Mouse (Mus musculus): ENCODE measurements around the gene Etl4. TPM values are rescaled to one million over a fixed set of nuclear protein-coding genes. Genes with fewer than 3 reads are reported as not detected.
A peak's percentile ranks its signal among the peaks of the same experiment; 100 is the strongest.

Etl4 gene
- total RNA-seq, 1 experiment = 50.8 TPM

DNA sequence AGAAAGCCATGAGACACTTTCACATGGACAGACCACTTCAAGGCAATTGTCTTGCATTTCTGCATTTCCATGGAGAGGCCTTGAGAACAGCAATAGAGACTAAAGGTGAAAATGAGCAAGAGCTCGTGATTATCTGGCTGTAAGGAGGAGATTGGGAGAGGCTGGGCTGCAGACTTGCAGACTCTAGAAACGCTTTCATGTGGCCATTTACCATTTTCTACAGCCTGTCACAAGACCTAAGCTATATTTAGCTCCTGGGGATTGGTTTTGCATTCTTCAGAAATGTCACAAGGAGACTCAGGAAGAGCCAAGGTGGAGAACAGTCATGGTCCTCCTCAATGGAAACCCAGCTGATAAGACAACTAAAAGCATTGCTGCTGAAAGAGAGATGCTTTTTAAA lies 801.4 kb downstream of the Etl4 start:
- no peak for TF ChIP-seq ZNF384 (IDR thresholded peaks at IDR 0.05; ENCODE audit: low read depth, low read length)
- no peak for TF ChIP-seq HCFC1 (IDR thresholded peaks at IDR 0.05; ENCODE audit: borderline replicate concordance, insufficient read depth, low read length)
- no peak for TF ChIP-seq MAFK (IDR thresholded peaks at IDR 0.05; ENCODE audit: insufficient read depth, low read depth, low read length)
- no peak for TF ChIP-seq ZC3H11A (IDR thresholded peaks at IDR 0.05; ENCODE audit: borderline replicate concordance, low read depth, low read length)
- TF ChIP-seq CHD2 (IDR thresholded peaks at IDR 0.05; ENCODE audit: low read depth, low read length) = no peak
- Histone ChIP-seq H3K4me3 (ENCODE audit: insufficient read depth in 1 of 2, low read depth in 1 of 2, low read length in 2 of 2, poor library complexity in 1 of 2, severe bottlenecking in 1 of 2) (no peak overlapping the region), H3K9ac (ENCODE audit: insufficient read depth, low read depth, low read length, poor library complexity, severe bottlenecking) (no peak overlapping the region), H3K27ac (ENCODE audit: insufficient read depth, low read depth, low read length, poor library complexity, severe bottlenecking) (no peak overlapping the region), H3K9me3 (ENCODE audit: control insufficient read depth, insufficient read depth, low read depth, low read length) (no peaks in the 10 kb centered on the region), H3K36me3 (ENCODE audit: control insufficient read depth, insufficient read depth, low read length, poor library complexity, severe bottlenecking) (peaks cover 16% of the 10 kb centered on the region), H3K4me1 (ENCODE audit: control insufficient read depth in 2 of 2, insufficient read depth in 2 of 2, low read length in 2 of 2, poor library complexity in 1 of 2) (no peaks in the 10 kb centered on the region)
- DNase-seq (ENCODE audit: low read depth, low spot score) = no peak
- in situ Hi-C loops (cut with MboI; ENCODE audit: low sequenced_read_pairs in 2 of 2, unreplicated experiment in 2 of 2) = no loop called here

DNA sequence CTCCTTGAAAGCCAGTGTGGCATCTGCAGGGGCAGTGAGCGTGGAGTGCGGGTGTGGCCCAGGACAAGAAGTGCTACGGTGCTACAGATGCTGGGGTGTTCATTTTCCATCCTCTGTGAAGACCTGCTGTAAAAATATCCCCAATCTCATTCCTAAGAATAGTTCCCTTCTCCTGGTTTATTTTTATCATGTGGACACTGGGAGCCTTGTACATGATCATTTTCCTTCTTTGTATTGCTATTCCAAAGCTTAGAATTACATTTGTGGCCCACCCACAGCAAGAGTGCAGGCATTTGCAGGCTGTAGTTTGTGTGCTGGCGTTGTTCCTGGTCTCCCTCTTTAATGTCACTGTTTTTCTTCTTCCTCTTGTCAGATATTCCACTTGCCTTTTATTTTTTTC lies 809.5 kb downstream of the Etl4 start:
- no peak for TF ChIP-seq HCFC1 (IDR thresholded peaks at IDR 0.05; ENCODE audit: borderline replicate concordance, insufficient read depth, low read length)
- H3K27ac ChIP-seq (ENCODE audit: insufficient read depth, low read depth, low read length, poor library complexity, severe bottlenecking) = no peak overlapping the region
- no peak overlapping the region for H3K4me3 ChIP-seq (ENCODE audit: insufficient read depth in 1 of 2, low read depth in 1 of 2, low read length in 2 of 2, poor library complexity in 1 of 2, severe bottlenecking in 1 of 2)
- peaks cover 7 to 18% of the 10 kb centered on the region in 2 experiments for H3K4me1 ChIP-seq (ENCODE audit: control insufficient read depth in 2 of 2, insufficient read depth in 2 of 2, low read length in 2 of 2, poor library complexity in 1 of 2)
- peaks cover 2% of the 10 kb centered on the region; the same call in 1 of the 2 replicates for H3K36me3 ChIP-seq (ENCODE audit: control insufficient read depth, insufficient read depth, low read length, poor library complexity, severe bottlenecking)
- no peak for DNase-seq (ENCODE audit: low read depth, low spot score)
- in situ Hi-C loops (cut with MboI; ENCODE audit: low sequenced_read_pairs in 2 of 2, unreplicated experiment in 2 of 2) = no loop called here
- H3K9ac ChIP-seq (ENCODE audit: insufficient read depth, low read depth, low read length, poor library complexity, severe bottlenecking) = no peak overlapping the region
- no peaks in the 10 kb centered on the region for H3K9me3 ChIP-seq (ENCODE audit: control insufficient read depth, insufficient read depth, low read depth, low read length)

GRCm38 (mm10) chr2:20721098-20721497 lies 811.5 kb downstream of the Etl4 start:
- Histone ChIP-seq H3K36me3 (ENCODE audit: control insufficient read depth, insufficient read depth, low read length, poor library complexity, severe bottlenecking) (no peaks in the 10 kb centered on the region; the same call in 1 of the 2 replicates), H3K9ac (ENCODE audit: insufficient read depth, low read depth, low read length, poor library complexity, severe bottlenecking) (no peak overlapping the region), H3K4me3 (ENCODE audit: insufficient read depth in 1 of 2, low read depth in 1 of 2, low read length in 2 of 2, poor library complexity in 1 of 2, severe bottlenecking in 1 of 2) (no peak overlapping the region), H3K4me1 (ENCODE audit: control insufficient read depth in 2 of 2, insufficient read depth in 2 of 2, low read length in 2 of 2, poor library complexity in 1 of 2) (peaks cover 17 to 22% of the 10 kb centered on the region in 2 experiments), H3K9me3 (ENCODE audit: control insufficient read depth, insufficient read depth, low read depth, low read length) (no peaks in the 10 kb centered on the region), H3K27ac (ENCODE audit: insufficient read depth, low read depth, low read length, poor library complexity, severe bottlenecking) (no peak overlapping the region)
- in situ Hi-C loops (cut with MboI; ENCODE audit: low sequenced_read_pairs in 2 of 2, unreplicated experiment in 2 of 2) = no loop called here
- no peak for DNase-seq (ENCODE audit: low read depth, low spot score)
- TF ChIP-seq ZC3H11A (IDR thresholded peaks at IDR 0.05; ENCODE audit: borderline replicate concordance, low read depth, low read length) (no peak), MAFK (IDR thresholded peaks at IDR 0.05; ENCODE audit: insufficient read depth, low read depth, low read length) (peak; percentile 81)

DNA sequence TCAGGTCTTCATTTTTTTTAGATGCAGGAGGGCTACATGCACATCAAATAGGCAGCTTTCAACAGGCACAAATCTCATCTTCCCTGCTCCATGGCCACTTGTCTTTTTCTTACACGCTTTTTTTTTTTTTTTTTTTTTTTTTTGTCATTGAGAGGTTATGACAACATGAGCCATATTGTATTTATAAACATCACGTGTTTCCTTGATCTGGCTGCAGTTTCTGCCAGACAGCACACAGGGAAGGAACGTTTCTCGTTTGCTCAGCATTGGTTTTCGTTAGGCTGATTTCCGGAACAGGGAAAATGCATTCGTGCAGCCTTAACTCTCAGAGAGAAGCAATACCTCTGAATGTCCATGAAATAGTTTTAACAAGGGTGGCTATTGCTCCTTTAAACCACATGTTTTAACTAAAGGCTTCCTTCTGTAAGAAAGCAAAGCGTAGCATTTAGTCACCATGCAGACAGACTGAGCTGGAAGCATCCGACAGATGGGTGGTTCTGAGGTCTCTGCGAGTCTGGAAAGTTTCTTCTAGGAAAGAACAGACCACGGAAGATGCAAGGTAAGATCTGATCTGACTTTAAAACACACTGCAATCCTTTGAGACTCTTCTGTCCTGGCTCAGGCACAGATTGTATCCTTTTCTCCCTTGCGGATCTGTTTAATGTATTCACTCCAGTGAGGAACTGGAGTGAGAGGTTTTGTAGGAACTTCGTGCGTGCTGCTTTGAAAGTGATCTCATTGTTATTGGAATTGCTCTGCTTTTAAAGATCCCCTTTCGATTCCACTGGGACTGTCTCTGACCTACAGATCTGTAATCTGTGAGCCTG lies 812.8 kb downstream of the Etl4 start:
- Histone ChIP-seq H3K36me3 (ENCODE audit: control insufficient read depth, insufficient read depth, low read length, poor library complexity, severe bottlenecking) (no peaks in the 10 kb centered on the region; the same call in 1 of the 2 replicates), H3K9me3 (ENCODE audit: control insufficient read depth, insufficient read depth, low read depth, low read length) (no peaks in the 10 kb centered on the region), H3K4me3 (ENCODE audit: insufficient read depth in 1 of 2, low read depth in 1 of 2, low read length in 2 of 2, poor library complexity in 1 of 2, severe bottlenecking in 1 of 2) (peak overlapping the region in 1 of 2 experiments; percentile 3; a peak in 1 of 4 replicates), H3K9ac (ENCODE audit: insufficient read depth, low read depth, low read length, poor library complexity, severe bottlenecking) (no peak overlapping the region), H3K4me1 (ENCODE audit: control insufficient read depth in 2 of 2, insufficient read depth in 2 of 2, low read length in 2 of 2, poor library complexity in 1 of 2) (peaks cover 26 to 28% of the 10 kb centered on the region in 2 experiments), H3K27ac (ENCODE audit: insufficient read depth, low read depth, low read length, poor library complexity, severe bottlenecking) (peak overlapping the region; percentile 91; the same call in 1 of the 2 replicates)
- in situ Hi-C loops (cut with MboI; ENCODE audit: low sequenced_read_pairs in 2 of 2, unreplicated experiment in 2 of 2) = no loop called here
- TF ChIP-seq CHD2 (IDR thresholded peaks at IDR 0.05; ENCODE audit: low read depth, low read length) (no peak), MAFK (IDR thresholded peaks at IDR 0.05; ENCODE audit: insufficient read depth, low read depth, low read length) (no peak), ZC3H11A (IDR thresholded peaks at IDR 0.05; ENCODE audit: borderline replicate concordance, low read depth, low read length) (no peak)
- no peak for DNase-seq (ENCODE audit: low read depth, low spot score)

Data from ES-E14 (cell line).